Mouse (Mus musculus) midbrain, postnatal 0 days (tissue): ENCODE results near the gene Umod. TPM values are rescaled to one million over a fixed set of nuclear protein-coding genes. Genes with fewer than 3 reads are reported as not detected.

Source experiments
- ATAC-seq: fragments of 200-750 bp; cut with Nextera tagmentation; 2 replicates; pipeline ENCODE4 v1.8.0; 2017; ENCODE audit warnings: moderate number of reproducible peaks, mild to moderate bottlenecking, moderate TSS enrichment, moderate library complexity; ENCODE audit not compliant: low FRiP score
- DNase-seq: peaks from one replicate; pipeline ENCODE4 v3.0.0-alpha.2; 2015; ENCODE audit warnings: low spot score
- H3K27ac ChIP-seq: fragments of 300-500 bp; sonication (generic); 2 replicates; pipeline ENCODE4 v1.5.1; 2014; ENCODE audit warnings: low read depth, mild to moderate bottlenecking, low read length, mixed read lengths
- H3K27me3 ChIP-seq: fragments of 300-500 bp; sonication (generic); 2 replicates; pipeline ENCODE4 v1.6.1; 2014; ENCODE audit warnings: low read length, control low read depth, mixed read lengths; ENCODE audit not compliant: insufficient read depth
- H3K36me3 ChIP-seq: fragments of 300-500 bp; sonication (generic); 2 replicates; pipeline ENCODE4 v1.6.1; 2014; ENCODE audit warnings: low read length, control low read depth, mixed read lengths; ENCODE audit not compliant: insufficient read depth
- H3K4me1 ChIP-seq: fragments of 300-500 bp; sonication (generic); 2 replicates; pipeline ENCODE4 v1.6.1; 2014; ENCODE audit warnings: mild to moderate bottlenecking, control low read depth, antibody characterized with exemption, low read length, mixed read lengths; ENCODE audit not compliant: insufficient read depth
- H3K4me2 ChIP-seq: fragments of 300-500 bp; sonication (generic); 2 replicates; pipeline ENCODE4 v1.6.1; 2014; ENCODE audit warnings: low read depth, mild to moderate bottlenecking, low read length, mixed read lengths; ENCODE audit not compliant: poor library complexity, severe bottlenecking
- H3K4me3 ChIP-seq: fragments of 300-500 bp; sonication (generic); 2 replicates; pipeline ENCODE4 v1.5.1; 2014; ENCODE audit warnings: low read depth, mild to moderate bottlenecking, low read length, moderate library complexity
- H3K9ac ChIP-seq: fragments of 300-500 bp; sonication (generic); replicated peaks from 2 replicates; pipeline ENCODE4 v1.6.1; 2014; ENCODE audit warnings: mild to moderate bottlenecking, low read length, moderate library complexity, mixed read lengths; ENCODE audit not compliant: poor library complexity, severe bottlenecking
- H3K9me3 ChIP-seq: fragments of 300-500 bp; sonication (generic); 2 replicates; pipeline ENCODE4 v1.6.1; 2016; ENCODE audit warnings: low read length, control low read depth
- CTCF ChIP-seq: IDR thresholded peaks from 2 replicates; pipeline ENCODE4 v1.5.1; 2016; ENCODE audit warnings: antibody characterized with exemption, mild to moderate bottlenecking
- WGBS: fragments of 180-500 bp; shearing (Covaris S2); extraction: QIAGEN DNeasy Blood & Tissue Kit; methylation state at CpG from one replicate; pipeline ENCODE4 v1.1.7; 2014; 5-methylcytosine and 5-hydroxymethylcytosine counted together
- polyA plus RNA-seq: library from polyadenylated mRNA; unstranded; fragments of >200 nt; fragmentation: Nextera tagmentation; extraction: Ambion mirVana; gene quantifications from 2 replicates; pipeline ENCODE4 v1.2.1, GENCODE M21; 2015
- total RNA-seq: library from RNA; depleted of rRNA; stranded (reverse); fragments of >200 nt; gene quantifications from 2 replicates; pipeline ENCODE4 v1.2.3, GENCODE M21; 2014

Umod gene
- total and polyA plus RNA-seq, 2 experiments from 2014 or later, result not detected

DNA sequence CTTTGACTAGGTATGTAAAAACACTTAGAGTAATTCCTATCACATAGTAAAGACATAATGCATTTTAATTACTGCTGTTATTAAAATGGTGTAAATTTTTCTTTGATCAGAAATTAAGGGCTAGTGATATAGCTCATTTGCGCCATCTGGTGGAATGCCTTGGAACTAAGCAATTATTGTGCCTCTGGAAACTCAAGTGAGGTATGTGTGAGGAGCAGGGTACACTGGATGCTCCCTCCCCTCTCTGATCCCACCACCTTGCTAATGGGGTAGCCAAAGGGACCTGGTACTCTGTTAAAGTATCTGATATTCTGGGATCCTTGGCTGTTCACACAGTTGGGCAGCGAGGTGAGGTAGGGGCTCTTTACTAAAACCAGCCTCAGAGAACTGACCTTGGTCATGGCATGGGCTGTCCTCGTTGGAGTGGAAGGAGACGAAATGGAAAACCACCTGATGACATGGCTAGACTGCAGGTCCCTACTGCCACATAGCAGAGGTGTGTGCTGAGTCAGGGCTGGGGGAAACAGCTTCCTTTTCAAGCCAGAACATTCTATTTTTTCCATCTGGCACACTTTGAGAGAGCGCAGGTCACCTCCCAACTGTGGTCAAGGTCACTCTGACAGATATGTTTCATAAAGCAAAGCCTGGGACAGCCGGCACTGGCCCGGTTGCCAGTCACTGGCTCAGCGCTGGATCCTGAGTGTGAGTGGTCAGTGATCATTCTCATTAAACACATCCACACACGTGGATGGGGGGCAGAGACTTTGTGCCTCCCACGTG lies 36.6 kb upstream of the Umod start:
- Histone ChIP-seq H3K36me3 (no peaks in the 10 kb centered on the region), H3K4me2 (no peak overlapping the region), H3K27ac (no peak overlapping the region), H3K9me3 (no peaks in the 10 kb centered on the region), H3K27me3 (no peaks in the 10 kb centered on the region), H3K4me1 (no peaks in the 10 kb centered on the region), H3K4me3 (no peak overlapping the region), H3K9ac (no peak overlapping the region)
- DNase-seq (peak; percentile 58), ATAC-seq (peak; percentile 49; the same call in 1 of the 2 replicates)
- 70% methylated on average over 10 of the region's 10 CpGs for WGBS
- TF ChIP-seq CTCF, result peak; percentile 90

DNA sequence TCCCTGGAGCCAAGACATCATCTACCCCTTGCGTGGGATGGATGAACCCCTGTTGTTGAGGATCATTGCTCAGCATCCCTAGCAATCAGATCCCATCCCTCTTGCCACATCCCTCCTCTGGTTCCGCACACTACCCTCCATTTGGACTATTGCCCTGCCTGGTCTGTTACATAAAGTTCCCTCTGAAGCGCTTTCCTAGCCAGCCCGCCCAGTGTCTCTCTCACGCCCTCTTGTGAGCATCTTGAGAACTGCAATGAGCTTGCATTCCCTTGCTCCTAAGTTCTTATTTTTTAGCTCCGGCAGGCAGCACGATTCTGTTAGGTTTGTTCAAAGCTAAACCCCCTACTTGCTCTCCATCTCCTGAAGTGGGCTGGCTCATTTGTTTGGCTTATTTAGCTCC lies 34.0 kb upstream of the Umod start:
- no peaks in the 10 kb centered on the region for H3K27me3 ChIP-seq
- no peak overlapping the region for H3K27ac ChIP-seq
- no peaks in the 10 kb centered on the region for H3K36me3 ChIP-seq
- H3K9me3 ChIP-seq, result no peaks in the 10 kb centered on the region
- DNase-seq (peak; percentile 67), ATAC-seq (peak; percentile 27; the same call in 1 of the 2 replicates)
- no peak overlapping the region for H3K4me3 ChIP-seq
- H3K4me1 ChIP-seq, result no peaks in the 10 kb centered on the region
- no peak overlapping the region for H3K4me2 ChIP-seq
- peak; percentile 88 for TF ChIP-seq CTCF
- 27% methylated on average over 7 of the region's 7 CpGs for WGBS
- H3K9ac ChIP-seq, result no peak overlapping the region

DNA sequence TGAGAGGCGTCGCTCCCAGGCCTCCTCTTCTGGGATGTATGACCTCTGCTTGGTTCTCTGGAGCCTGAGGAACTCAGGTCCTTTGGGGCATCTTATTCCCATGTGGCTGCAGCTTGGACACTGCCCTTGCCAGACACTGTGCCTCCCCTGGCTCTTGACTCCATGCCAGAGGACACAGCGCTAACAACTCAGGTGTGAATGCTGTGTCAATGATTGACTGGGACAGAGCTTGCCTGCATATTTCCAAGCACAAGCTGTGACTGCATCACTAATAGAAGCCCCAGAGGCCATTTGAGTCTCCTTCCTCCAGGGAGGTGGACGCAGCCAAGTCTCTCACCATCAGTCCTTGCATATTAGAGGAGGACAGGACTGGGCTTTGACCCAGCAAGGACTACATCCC lies 32.1 kb upstream of the Umod start:
- no peak overlapping the region for H3K27ac ChIP-seq
- H3K4me3 ChIP-seq, result no peak overlapping the region
- H3K4me2 ChIP-seq, result no peak overlapping the region
- H3K9me3 ChIP-seq, result no peaks in the 10 kb centered on the region
- no peak overlapping the region for H3K9ac ChIP-seq
- no peaks in the 10 kb centered on the region for H3K36me3 ChIP-seq
- DNase-seq (no peak), ATAC-seq (no peak)
- H3K27me3 ChIP-seq, result no peaks in the 10 kb centered on the region
- no peaks in the 10 kb centered on the region for H3K4me1 ChIP-seq
- WGBS, result 94% methylated on average over 4 of the region's 4 CpGs
- no peak for TF ChIP-seq CTCF

DNA sequence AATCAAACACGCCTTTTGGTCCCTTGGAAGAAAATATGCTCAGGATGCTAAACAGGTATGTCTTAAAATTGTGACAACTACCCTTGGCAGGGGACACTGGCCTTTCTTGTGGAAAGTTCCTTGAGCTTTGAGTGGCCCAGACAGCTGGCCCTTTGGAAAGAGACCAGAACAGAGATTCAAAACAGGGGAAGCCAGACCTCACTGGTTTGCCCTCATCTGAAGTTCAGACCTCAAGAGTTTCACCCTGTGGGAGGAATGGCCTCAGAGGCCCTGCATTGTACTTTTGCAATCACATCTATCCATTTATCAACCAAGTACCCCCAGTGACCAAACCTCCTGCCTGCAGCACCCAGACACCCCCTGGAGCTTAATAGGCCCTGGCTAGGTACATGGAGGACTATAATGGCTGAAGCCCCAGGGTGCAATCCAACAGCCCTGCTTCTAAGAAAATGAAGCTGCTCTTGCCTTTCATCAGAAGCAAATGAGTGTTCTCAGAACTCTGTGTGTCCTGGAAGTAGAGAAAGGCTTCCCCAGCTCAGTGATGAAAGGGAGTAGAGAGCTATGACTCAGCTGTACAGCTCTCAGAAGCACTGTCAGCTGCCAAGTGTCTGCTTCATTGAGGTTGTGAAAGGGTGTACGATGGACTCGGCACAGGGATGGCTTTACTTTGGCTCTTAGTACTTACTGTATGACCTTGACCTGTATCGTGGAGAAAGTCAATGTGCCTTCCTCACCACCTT lies 11.1 kb upstream of the Umod start:
- Histone ChIP-seq H3K36me3 (no peaks in the 10 kb centered on the region), H3K27me3 (no peaks in the 10 kb centered on the region), H3K27ac (no peak overlapping the region), H3K9me3 (no peaks in the 10 kb centered on the region), H3K9ac (no peak overlapping the region), H3K4me2 (no peak overlapping the region), H3K4me3 (no peak overlapping the region), H3K4me1 (no peaks in the 10 kb centered on the region)
- ATAC-seq (no peak), DNase-seq (no peak)
- WGBS, result 91% methylated on average over 4 of the region's 4 CpGs
- TF ChIP-seq CTCF, result no peak

DNA sequence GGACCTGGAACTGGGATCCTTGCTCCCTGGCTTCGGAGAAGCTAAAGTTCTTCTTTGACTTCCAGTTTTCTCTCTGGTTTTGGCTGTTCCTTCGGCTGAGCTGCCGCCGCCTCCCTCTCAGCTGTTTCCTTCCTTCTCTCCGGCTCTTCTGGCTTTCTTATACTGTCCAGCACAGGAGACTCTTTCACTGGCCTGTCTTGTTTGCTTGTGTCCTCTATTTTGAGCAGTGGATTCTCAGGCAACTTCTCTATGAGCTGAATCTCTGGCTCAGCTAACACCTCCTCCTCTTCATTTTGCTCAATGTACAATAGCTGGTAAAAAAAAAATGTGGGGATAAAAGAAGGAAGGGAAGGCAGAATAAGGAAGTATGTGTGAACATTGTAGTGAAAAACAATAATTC lies 7.6 kb upstream of the Umod start:
- Histone ChIP-seq H3K27me3 (no peaks in the 10 kb centered on the region), H3K9ac (no peak overlapping the region), H3K9me3 (no peaks in the 10 kb centered on the region), H3K4me3 (no peak overlapping the region), H3K27ac (no peak overlapping the region), H3K4me2 (no peak overlapping the region), H3K4me1 (no peaks in the 10 kb centered on the region), H3K36me3 (no peaks in the 10 kb centered on the region)
- TF ChIP-seq CTCF, result no peak
- 92% methylated on average over 5 of the region's 5 CpGs for WGBS
- DNase-seq (no peak), ATAC-seq (no peak)

DNA sequence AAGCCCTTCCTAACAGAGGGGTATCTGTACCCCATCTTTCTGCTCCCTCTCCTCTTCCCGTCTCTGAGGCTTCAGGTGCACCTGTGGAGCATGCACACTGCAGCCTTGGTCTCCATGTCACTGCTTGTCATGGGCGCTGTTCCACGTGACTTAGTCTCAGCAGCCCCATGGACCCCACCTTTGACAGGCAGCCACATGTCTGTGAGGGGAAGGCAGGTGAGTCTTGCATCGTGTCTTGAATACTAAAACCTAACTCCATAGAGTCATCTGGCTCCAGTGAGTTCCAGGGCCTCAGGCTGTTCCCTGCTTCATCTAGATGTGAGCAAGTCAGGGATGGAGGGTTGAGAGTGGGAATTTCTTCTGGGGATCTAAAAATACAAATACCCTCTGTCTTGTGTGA lies 5.1 kb upstream of the Umod start:
- Histone ChIP-seq H3K9me3 (no peaks in the 10 kb centered on the region), H3K4me1 (no peaks in the 10 kb centered on the region), H3K27ac (no peak overlapping the region), H3K9ac (no peak overlapping the region), H3K27me3 (no peaks in the 10 kb centered on the region), H3K4me2 (no peak overlapping the region), H3K4me3 (no peak overlapping the region), H3K36me3 (no peaks in the 10 kb centered on the region)
- ATAC-seq, result no peak
- no peak for DNase-seq
- TF ChIP-seq CTCF, result no peak
- 89% methylated on average over 4 of the region's 4 CpGs for WGBS
